Comparison of ENCODE assay signal across 9 mouse cellular contexts in the genomic region with DNA sequence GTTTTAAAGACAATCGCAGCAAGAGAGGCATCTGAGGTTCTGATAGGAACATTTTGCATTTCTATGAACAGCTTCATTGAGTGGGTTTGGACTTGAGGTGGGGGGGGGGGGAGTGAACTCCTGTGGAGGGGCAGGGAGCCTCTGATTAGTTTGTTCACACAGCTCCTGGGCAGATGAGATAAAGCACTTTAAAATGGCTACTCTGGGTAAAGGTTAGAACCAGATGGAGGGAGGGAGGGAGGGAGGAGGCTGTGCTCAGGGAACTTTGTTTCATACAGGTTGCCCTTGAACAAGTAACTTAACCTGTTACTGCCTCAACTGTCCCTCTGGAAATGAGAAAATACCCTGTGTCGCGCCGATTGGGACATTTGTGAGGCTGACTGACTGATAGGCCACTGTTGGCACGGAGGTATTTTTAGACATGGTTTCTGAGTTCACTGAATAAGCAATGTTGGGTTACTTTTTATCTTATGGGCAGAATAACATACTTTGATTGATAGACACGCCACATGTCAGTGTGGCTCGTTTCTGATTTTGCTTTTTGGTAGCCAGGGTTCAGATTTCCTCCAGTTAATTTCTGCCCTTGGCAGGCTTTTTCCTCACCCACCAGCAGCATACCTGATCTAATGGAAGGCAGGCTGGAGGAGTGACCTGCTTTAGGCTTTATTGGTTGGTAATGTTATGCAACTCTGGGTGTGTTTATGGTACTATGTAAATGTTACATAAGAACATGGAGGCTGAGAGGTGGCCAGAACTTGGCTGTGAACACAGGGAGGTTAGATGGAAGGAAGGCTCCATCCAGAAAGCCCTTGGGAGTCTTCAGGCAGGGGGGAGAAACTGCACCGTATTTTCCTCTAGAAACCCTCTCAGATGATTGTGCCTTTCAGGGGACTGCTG. TPM values are rescaled to one million over a fixed set of nuclear protein-coding genes. Genes with fewer than 3 reads are reported as not detected.
DNase-seq lines count a peak whose midpoint lies in the region; ATAC-seq and TF ChIP-seq lines count a peak whose summit lies in the region.
"Had no signal": no experiment of that assay in that cellular context is flagged by ENCODE, and none has a peak within 500 bp of the region (broad histone marks: within the 10 kb centered on the region; RNA-seq: fewer than 3 reads in every experiment).

No protein-coding gene starts in this region.

- no peaks in the 10 kb centered on the region for H3K36me3 ChIP-seq in limb, embryonic 12.5 days
- H3K36me3 ChIP-seq in limb, embryonic 10.5 days = 0 out of 2 replicates have a peak, but pooled peaks cover 2% of the 10 kb centered on the region
- H3K36me3 ChIP-seq in intestine, embryonic 16.5 days (ENCODE audit: control insufficient read depth, insufficient read depth, low read length) = no peaks in the 10 kb centered on the region
- H3K36me3 ChIP-seq in neural tube, embryonic 15.5 days = no peaks in the 10 kb centered on the region

- H3K9me3 ChIP-seq in limb, embryonic 12.5 days = no peaks in the 10 kb centered on the region
- no peaks in the 10 kb centered on the region for H3K9me3 ChIP-seq in limb, embryonic 10.5 days (replicated peaks)
- H3K9me3 ChIP-seq in intestine, embryonic 16.5 days (ENCODE audit: control insufficient read depth, low read length) = no peaks in the 10 kb centered on the region
- no peaks in the 10 kb centered on the region for H3K9me3 ChIP-seq in neural tube, embryonic 15.5 days (replicated peaks)

- H3K4me1 ChIP-seq in cerebellum, adult 2 months (ENCODE audit: control insufficient read depth, insufficient read depth, low read length) = peaks cover 32% of the 10 kb centered on the region
- peaks cover 71% of the 10 kb centered on the region for H3K4me1 ChIP-seq in limb, embryonic 12.5 days (replicated peaks)
- peaks cover 74% of the 10 kb centered on the region for H3K4me1 ChIP-seq in limb, embryonic 10.5 days
- peaks cover 55% of the 10 kb centered on the region for H3K4me1 ChIP-seq in intestine, embryonic 16.5 days (ENCODE audit: control insufficient read depth, insufficient read depth, low read length)
- H3K4me1 ChIP-seq in neural tube, embryonic 15.5 days = peaks cover 74% of the 10 kb centered on the region

- peak; percentile 43; the same call in 1 of the 2 replicates for TF ChIP-seq POLR2A in cerebellum, adult 2 months (IDR thresholded peaks at IDR 0.05; ENCODE audit: borderline replicate concordance, insufficient read depth, low read length)

- H3K27ac ChIP-seq in cerebellum, adult 2 months (ENCODE audit: insufficient read depth, low read length) = peak overlapping the region; percentile 74
- H3K27ac ChIP-seq in limb, embryonic 12.5 days = no peak overlapping the region
- no peak overlapping the region for H3K27ac ChIP-seq in limb, embryonic 10.5 days
- peak overlapping the region; percentile 94 for H3K27ac ChIP-seq in intestine, embryonic 16.5 days (ENCODE audit: low read length)
- H3K27ac ChIP-seq in neural tube, embryonic 15.5 days (replicated peaks) = no peak overlapping the region

- ATAC-seq in limb, embryonic 12.5 days (ENCODE audit: insufficient number of reproducible peaks, insufficient read depth, low FRiP score, low TSS enrichment, low read depth) = no peak
- peak; percentile 71 for ATAC-seq in intestine, embryonic 16.5 days
- no peak for ATAC-seq in neural tube, embryonic 15.5 days (ENCODE audit: low FRiP score)

- no peak overlapping the region for H3K4me3 ChIP-seq in cerebellum, adult 2 months (replicated peaks; ENCODE audit: insufficient read depth, low read depth, low read length)
- no peak overlapping the region for H3K4me3 ChIP-seq in limb, embryonic 12.5 days (replicated peaks)
- H3K4me3 ChIP-seq in limb, embryonic 10.5 days = no peak overlapping the region
- peak overlapping the region; percentile 27 for H3K4me3 ChIP-seq in intestine, embryonic 16.5 days (ENCODE audit: low read length)
- no peak overlapping the region; the same call in 1 of the 2 replicates for H3K4me3 ChIP-seq in neural tube, embryonic 15.5 days (replicated peaks)

- H3K27me3 ChIP-seq in cerebellum, adult 2 months (ENCODE audit: control insufficient read depth, insufficient read depth, low read length) = no peaks in the 10 kb centered on the region
- peaks cover 7% of the 10 kb centered on the region for H3K27me3 ChIP-seq in limb, embryonic 12.5 days
- peaks cover 10% of the 10 kb centered on the region; the same call in 1 of the 2 replicates for H3K27me3 ChIP-seq in limb, embryonic 10.5 days (ENCODE audit: low read depth, poor library complexity, severe bottlenecking)
- H3K27me3 ChIP-seq in intestine, embryonic 16.5 days (replicated peaks; ENCODE audit: control insufficient read depth, insufficient read depth, low read length) = no peaks in the 10 kb centered on the region
- H3K27me3 ChIP-seq in neural tube, embryonic 15.5 days (replicated peaks) = 0 out of 2 replicates have a peak, but pooled peaks cover under 1% of the 10 kb centered on the region

- no peak for TF ChIP-seq CTCF in cerebellum, adult 2 months (IDR thresholded peaks at IDR 0.05; ENCODE audit: borderline replicate concordance, insufficient read depth, low read depth, low read length)

- peak; percentile 57 to 69 for DNase-seq in cerebellum, adult 2 months
- no peak for DNase-seq in cerebellum, adult 11 months
- no peak for DNase-seq in limb, embryonic 10.5 days (ENCODE audit: low spot score)
- no peak for DNase-seq in urinary bladder, postnatal 14 days (ENCODE audit: low spot score)
- no peak for DNase-seq in spleen, postnatal 10 days (ENCODE audit: low spot score in 2 of 2)
- DNase-seq: adrenal gland, adult 8-10 months had no signal

- peak overlapping the region; percentile 92 for H3K4me2 ChIP-seq in limb, embryonic 12.5 days
- H3K4me2 ChIP-seq in intestine, embryonic 16.5 days (ENCODE audit: low read depth, low read length) = peak overlapping the region; percentile 88
- peak overlapping the region; percentile 78 for H3K4me2 ChIP-seq in neural tube, embryonic 15.5 days

- no peak overlapping the region for H3K9ac ChIP-seq in limb, embryonic 12.5 days (replicated peaks)
- H3K9ac ChIP-seq in intestine, embryonic 16.5 days (ENCODE audit: low read depth, low read length) = peak overlapping the region; percentile 43; the same call in 1 of the 2 replicates
- H3K9ac ChIP-seq in neural tube, embryonic 15.5 days (replicated peaks) = no peak overlapping the region

- WGBS in cerebellum, adult 2 months = 30% methylated on average over 8 of the region's 8 CpGs
- 63% methylated on average over 8 of the region's 8 CpGs for WGBS in limb, embryonic 12.5 days
- WGBS in limb, embryonic 10.5 days = 75% methylated on average over 8 of the region's 8 CpGs
- WGBS in intestine, embryonic 16.5 days = 58% methylated on average over 8 of the region's 8 CpGs
- WGBS in neural tube, embryonic 15.5 days = 57% methylated on average over 8 of the region's 8 CpGs

RNA-seq across cellular contexts. Expression of a gene that starts 3.2 kb away (rescaled TPM):
- 54.5 and 55.2 TPM in 2 replicates for polyA plus RNA-seq in cerebellum, adult 2 months (2012; rRNA removed)
- 7.3 and 8.2 TPM in 2 replicates for polyA plus RNA-seq in limb, embryonic 12.5 days (2016; fragmentation: Nextera tagmentation; extraction: Ambion mirVana)
- 5.0 and 5.7 TPM in 2 replicates for polyA plus RNA-seq in limb, embryonic 10.5 days (2016; fragmentation: Nextera tagmentation; extraction: Ambion mirVana)
- polyA plus RNA-seq in intestine, embryonic 16.5 days (2015; fragmentation: Nextera tagmentation; extraction: Ambion mirVana) = 10.4 and 11.0 TPM in 2 replicates
- 19.3 and 23.1 TPM in 2 replicates for polyA plus RNA-seq in neural tube, embryonic 15.5 days (2015; fragmentation: Nextera tagmentation; extraction: Ambion mirVana)

RNA-seq across cellular contexts. Expression of a gene that starts 46.9 kb away (rescaled TPM):
- 5.0 and 5.3 TPM in 2 replicates for polyA plus RNA-seq in cerebellum, adult 2 months (2012; rRNA removed)
- 7.9 and 10.5 TPM in 2 replicates for polyA plus RNA-seq in limb, embryonic 12.5 days (2016; fragmentation: Nextera tagmentation; extraction: Ambion mirVana)
- 5.4 and 6.9 TPM in 2 replicates for polyA plus RNA-seq in limb, embryonic 10.5 days (2016; fragmentation: Nextera tagmentation; extraction: Ambion mirVana)
- 2.3 and 2.8 TPM in 2 replicates for polyA plus RNA-seq in intestine, embryonic 16.5 days (2015; fragmentation: Nextera tagmentation; extraction: Ambion mirVana)
- polyA plus RNA-seq in neural tube, embryonic 15.5 days (2015; fragmentation: Nextera tagmentation; extraction: Ambion mirVana) = 2.2 and 2.5 TPM in 2 replicates

RNA-seq across cellular contexts. Expression of a gene that starts 48.7 kb away (rescaled TPM):
- 15.3 and 17.2 TPM in 2 replicates for polyA plus RNA-seq in cerebellum, adult 2 months (2012; rRNA removed)
- 7.3 and 7.4 TPM in 2 replicates for polyA plus RNA-seq in limb, embryonic 12.5 days (2016; fragmentation: Nextera tagmentation; extraction: Ambion mirVana)
- polyA plus RNA-seq in limb, embryonic 10.5 days (2016; fragmentation: Nextera tagmentation; extraction: Ambion mirVana) = 7.2 and 8.3 TPM in 2 replicates
- polyA plus RNA-seq in intestine, embryonic 16.5 days (2015; fragmentation: Nextera tagmentation; extraction: Ambion mirVana) = 31.2 and 31.9 TPM in 2 replicates
- polyA plus RNA-seq in neural tube, embryonic 15.5 days (2015; fragmentation: Nextera tagmentation; extraction: Ambion mirVana) = 9.5 and 12.6 TPM in 2 replicates

Comparison
In these comparisons a context has a peak if more than half of its experiments do, and no peak if none do; other contexts are left out.
1. DNase-seq: peak in cerebellum, adult 2 months (2 of 2); none in cerebellum, adult 11 months (single experiment), limb, embryonic 10.5 days (single experiment), urinary bladder, postnatal 14 days (single experiment) and spleen, postnatal 10 days (0 of 2).
2. H3K27ac ChIP-seq: peak in cerebellum, adult 2 months (single experiment) and intestine, embryonic 16.5 days (single experiment); none in limb, embryonic 12.5 days (single experiment), limb, embryonic 10.5 days (single experiment) and neural tube, embryonic 15.5 days (single experiment).
3. Peak in every context shown above with its lines, with median percentiles within 50 percentile points of each other: H3K4me2 ChIP-seq.